Mouse (Mus musculus): ENCODE data around the gene Prdm1. TPM values are rescaled to one million over a fixed set of nuclear protein-coding genes. Genes with fewer than 3 reads are reported as not detected.

Prdm1 gene
- 0.90 and 2.2 TPM in 2 replicates for polyA plus RNA-seq (2011; ENCODE audit: insufficient read depth, insufficient read length, low replicate concordance, missing spikeins)

DNA sequence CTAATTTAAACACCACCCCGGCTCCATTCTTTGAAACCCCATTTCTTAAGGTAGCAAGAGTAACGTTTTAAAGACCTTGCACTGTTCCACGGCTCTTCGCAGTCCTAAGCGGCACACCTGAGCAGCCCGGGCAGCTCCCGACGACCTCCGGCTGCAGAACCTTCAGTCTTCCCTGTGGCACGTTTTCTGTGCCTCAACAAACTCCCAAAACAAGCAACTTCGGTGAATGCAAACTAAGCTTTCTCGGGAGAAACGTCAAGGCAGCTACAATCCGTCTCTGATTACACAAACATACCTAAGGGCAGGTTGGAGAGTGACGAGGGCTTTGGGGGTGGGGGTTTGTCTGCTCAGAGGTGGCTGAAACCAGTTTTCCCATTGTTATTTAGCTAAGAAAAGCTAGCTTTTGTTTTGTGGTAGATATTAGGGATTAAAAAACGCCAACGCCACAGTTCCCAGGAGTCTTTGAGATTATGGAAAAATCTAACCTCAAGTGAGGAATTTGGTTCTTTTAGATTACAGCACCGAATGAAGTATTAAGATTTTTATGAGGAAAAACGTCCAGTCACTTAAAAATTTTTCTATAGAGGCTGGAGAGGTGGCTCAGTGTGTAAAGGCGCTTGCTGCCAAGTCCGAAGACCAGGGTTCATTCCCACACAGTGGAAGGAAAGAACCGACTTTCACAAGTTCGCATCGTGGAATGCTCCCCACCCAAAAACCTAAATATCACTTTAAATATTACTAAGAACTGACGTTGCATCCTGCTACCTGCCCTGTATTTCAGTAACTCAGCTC is at the start of gene Prdm1:
TSS of gene Prdm1 (minus strand) at position 211 of the 792 bp plus-strand sequence.
- TF ChIP-seq CTCF (IDR thresholded peaks at IDR 0.05; ENCODE audit: control insufficient read depth, insufficient read depth, low read length), result no peak
- no peak for TF ChIP-seq POLR2A (IDR thresholded peaks at IDR 0.05; ENCODE audit: borderline replicate concordance, control insufficient read depth, low read depth, low read length)
- peak within 1 kb of the TSS; percentile 76 for H3K4me3 ChIP-seq (replicated peaks; ENCODE audit: control insufficient read depth, low read depth, low read length)
- no peak within 1 kb of the TSS for H3K27ac ChIP-seq (ENCODE audit: control insufficient read depth, insufficient read depth, low read depth, low read length, poor library complexity)
- WGBS, result 12% methylated on average over 25 of the region's 25 CpGs
- H3K4me1 ChIP-seq (ENCODE audit: control insufficient read depth, insufficient read depth, low read length), result no peaks in the 10 kb centered on the region; the same call in 1 of the 2 replicates

DNA sequence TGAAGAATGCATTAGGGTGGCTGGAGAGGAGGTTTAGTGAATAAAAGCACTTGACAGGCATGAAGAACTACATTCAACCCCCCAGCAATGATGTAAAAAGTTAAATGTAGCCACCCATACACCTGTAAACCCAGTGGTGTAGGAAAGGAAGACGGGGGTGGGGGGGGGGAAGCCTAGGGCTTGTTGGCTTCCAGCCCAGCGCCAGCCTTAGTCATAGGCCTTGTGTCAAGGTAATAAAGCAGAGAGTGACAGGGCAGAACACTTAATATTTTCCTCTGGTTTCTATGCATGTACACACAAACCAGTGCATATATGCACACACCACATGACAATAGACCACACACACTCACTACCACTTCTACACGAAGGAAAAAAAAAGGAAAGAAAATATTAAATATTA is 37.7 kb upstream of the Prdm1 start:
- WGBS, result 46% methylated on average over 3 of the region's 3 CpGs
- no peak for TF ChIP-seq CTCF (IDR thresholded peaks at IDR 0.05; ENCODE audit: control insufficient read depth, insufficient read depth, low read length)
- no peak for TF ChIP-seq POLR2A (IDR thresholded peaks at IDR 0.05; ENCODE audit: borderline replicate concordance, control insufficient read depth, low read depth, low read length)
- Histone ChIP-seq H3K4me1 (ENCODE audit: control insufficient read depth, insufficient read depth, low read length) (no peaks in the 10 kb centered on the region), H3K4me3 (replicated peaks; ENCODE audit: control insufficient read depth, low read depth, low read length) (no peak overlapping the region), H3K27ac (ENCODE audit: control insufficient read depth, insufficient read depth, low read depth, low read length, poor library complexity) (no peak overlapping the region)

DNA sequence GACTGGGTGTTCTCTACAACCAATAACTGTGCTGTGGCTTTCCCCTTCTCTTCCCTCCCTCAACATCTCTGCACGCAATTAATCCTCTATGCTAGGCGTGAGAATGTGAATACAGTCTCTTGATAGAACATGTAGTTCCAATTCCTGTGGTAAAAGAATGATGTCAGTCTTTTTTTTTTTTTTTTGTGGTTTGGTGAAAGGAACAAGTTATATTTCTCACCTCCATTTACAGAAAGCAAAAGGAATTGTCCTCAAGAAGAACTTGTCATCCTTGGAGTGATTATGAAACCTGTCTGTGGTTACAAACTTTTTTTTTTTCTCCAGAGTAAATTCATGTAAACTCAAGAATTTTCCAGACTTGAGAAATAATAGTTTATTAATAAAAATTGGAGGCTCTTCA is 36.8 kb upstream of the Prdm1 start:
- 18% methylated on average over 2 of the region's 2 CpGs for WGBS
- H3K4me1 ChIP-seq (ENCODE audit: control insufficient read depth, insufficient read depth, low read length), result no peaks in the 10 kb centered on the region
- TF ChIP-seq CTCF (IDR thresholded peaks at IDR 0.05; ENCODE audit: control insufficient read depth, insufficient read depth, low read length) (no peak), POLR2A (IDR thresholded peaks at IDR 0.05; ENCODE audit: borderline replicate concordance, control insufficient read depth, low read depth, low read length) (no peak)
- no peak overlapping the region for H3K27ac ChIP-seq (ENCODE audit: control insufficient read depth, insufficient read depth, low read depth, low read length, poor library complexity)
- H3K4me3 ChIP-seq (replicated peaks; ENCODE audit: control insufficient read depth, low read depth, low read length), result no peak overlapping the region

DNA sequence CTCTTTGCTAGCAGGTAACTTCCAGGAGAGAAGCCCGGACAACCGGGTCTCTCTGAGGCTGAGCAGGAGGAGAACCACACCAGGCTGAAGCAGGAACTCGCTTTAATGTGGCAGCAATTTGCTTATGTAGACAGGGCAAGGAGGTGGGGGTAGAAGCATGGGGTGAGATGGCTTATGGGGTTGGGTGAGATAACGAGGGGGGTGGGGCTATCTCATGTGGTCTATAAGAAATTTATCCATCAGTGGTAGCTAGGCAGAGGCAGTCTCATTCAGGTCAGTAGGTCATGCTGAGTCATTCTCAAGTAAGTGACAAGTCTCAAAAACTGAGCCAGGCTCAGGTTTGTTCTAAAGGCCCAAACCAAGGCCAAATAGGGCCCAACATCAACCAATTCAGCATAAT is 28.5 kb upstream of the Prdm1 start:
- Histone ChIP-seq H3K27ac (ENCODE audit: control insufficient read depth, insufficient read depth, low read depth, low read length, poor library complexity) (no peak overlapping the region), H3K4me3 (replicated peaks; ENCODE audit: control insufficient read depth, low read depth, low read length) (no peak overlapping the region), H3K4me1 (ENCODE audit: control insufficient read depth, insufficient read depth, low read length) (no peaks in the 10 kb centered on the region)
- 70% methylated on average over 4 of the region's 4 CpGs for WGBS
- no peak for TF ChIP-seq POLR2A (IDR thresholded peaks at IDR 0.05; ENCODE audit: borderline replicate concordance, control insufficient read depth, low read depth, low read length)
- TF ChIP-seq CTCF (IDR thresholded peaks at IDR 0.05; ENCODE audit: control insufficient read depth, insufficient read depth, low read length), result no peak

DNA sequence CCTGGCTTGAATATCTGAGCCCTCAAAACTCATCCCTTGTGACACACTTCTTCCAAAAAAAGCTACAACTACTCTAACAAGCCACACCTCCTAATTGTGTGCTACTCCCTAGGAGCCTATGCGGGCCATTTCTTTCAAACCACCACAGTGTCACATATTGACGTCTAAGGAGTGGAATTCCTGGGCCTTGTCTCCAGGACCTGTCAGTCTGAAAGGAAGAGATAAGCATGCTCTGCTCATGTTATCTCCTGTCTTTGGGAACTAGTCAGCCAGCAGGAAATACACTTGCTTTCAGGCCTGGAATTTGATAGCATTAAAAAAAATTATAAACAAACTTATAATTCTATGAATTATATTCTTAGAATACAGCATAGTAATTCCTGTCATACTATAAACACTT is 27.0 kb upstream of the Prdm1 start:
- Histone ChIP-seq H3K4me1 (ENCODE audit: control insufficient read depth, insufficient read depth, low read length) (no peaks in the 10 kb centered on the region), H3K4me3 (replicated peaks; ENCODE audit: control insufficient read depth, low read depth, low read length) (no peak overlapping the region), H3K27ac (ENCODE audit: control insufficient read depth, insufficient read depth, low read depth, low read length, poor library complexity) (no peak overlapping the region)
- WGBS, result 81% methylated on average over 2 of the region's 2 CpGs
- TF ChIP-seq CTCF (IDR thresholded peaks at IDR 0.05; ENCODE audit: control insufficient read depth, insufficient read depth, low read length) (no peak), POLR2A (IDR thresholded peaks at IDR 0.05; ENCODE audit: borderline replicate concordance, control insufficient read depth, low read depth, low read length) (no peak)

GRCm38 (mm10) chr10:44553648-44554047 is 25.3 kb upstream of the Prdm1 start:
- H3K4me1 ChIP-seq (ENCODE audit: control insufficient read depth, insufficient read depth, low read length), result no peaks in the 10 kb centered on the region
- H3K4me3 ChIP-seq (replicated peaks; ENCODE audit: control insufficient read depth, low read depth, low read length), result no peak overlapping the region
- H3K27ac ChIP-seq (ENCODE audit: control insufficient read depth, insufficient read depth, low read depth, low read length, poor library complexity), result no peak overlapping the region
- 68% methylated on average over 1 of the region's 1 CpGs for WGBS
- TF ChIP-seq POLR2A (IDR thresholded peaks at IDR 0.05; ENCODE audit: borderline replicate concordance, control insufficient read depth, low read depth, low read length) (no peak), CTCF (IDR thresholded peaks at IDR 0.05; ENCODE audit: control insufficient read depth, insufficient read depth, low read length) (no peak)

- peak overlapping the region; percentile 54 for H3K27ac ChIP-seq (ENCODE audit: control insufficient read depth, insufficient read depth, low read depth, low read length, poor library complexity)
- H3K4me1 ChIP-seq (ENCODE audit: control insufficient read depth, insufficient read depth, low read length), result peaks cover 3% of the 10 kb centered on the region; the same call in 1 of the 2 replicates
- no peak for TF ChIP-seq CTCF (IDR thresholded peaks at IDR 0.05; ENCODE audit: control insufficient read depth, insufficient read depth, low read length)
- TF ChIP-seq POLR2A (IDR thresholded peaks at IDR 0.05; ENCODE audit: borderline replicate concordance, control insufficient read depth, low read depth, low read length), result no peak
- WGBS, result 2% methylated on average over 14 of the region's 14 CpGs
- H3K4me3 ChIP-seq (replicated peaks; ENCODE audit: control insufficient read depth, low read depth, low read length), result peak overlapping the region; percentile 44
Measured at GRCm38 (mm10) chr10:44539033-44539578, 10.8 kb upstream of the Prdm1 start.

DNA sequence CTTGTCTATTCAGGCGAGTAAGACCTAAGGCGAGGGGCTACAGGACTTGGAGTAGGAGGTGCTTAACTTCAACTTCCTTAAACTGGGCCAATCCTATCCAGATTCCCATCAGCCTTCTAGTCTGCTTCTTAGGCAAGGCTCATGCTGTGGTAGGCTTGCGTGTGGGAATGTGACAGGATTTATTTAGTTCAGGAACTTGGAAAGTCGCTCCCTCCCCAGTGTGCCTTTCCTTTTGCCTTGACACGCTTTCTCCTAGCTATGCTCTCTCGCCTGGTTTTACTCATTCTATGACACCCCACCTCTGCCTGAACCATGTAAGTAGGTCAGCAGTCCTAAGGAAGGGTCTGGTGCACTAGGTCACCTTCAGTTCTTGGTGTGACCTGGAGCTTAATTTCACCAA is 9.8 kb upstream of the Prdm1 start:
- H3K4me1 ChIP-seq (ENCODE audit: control insufficient read depth, insufficient read depth, low read length), result peaks cover 3% of the 10 kb centered on the region; the same call in 1 of the 2 replicates
- TF ChIP-seq CTCF (IDR thresholded peaks at IDR 0.05; ENCODE audit: control insufficient read depth, insufficient read depth, low read length), result no peak
- no peak for TF ChIP-seq POLR2A (IDR thresholded peaks at IDR 0.05; ENCODE audit: borderline replicate concordance, control insufficient read depth, low read depth, low read length)
- WGBS, result 68% methylated on average over 6 of the region's 6 CpGs
- no peak overlapping the region for H3K27ac ChIP-seq (ENCODE audit: control insufficient read depth, insufficient read depth, low read depth, low read length, poor library complexity)
- H3K4me3 ChIP-seq (replicated peaks; ENCODE audit: control insufficient read depth, low read depth, low read length), result no peak overlapping the region
